Mouse (Mus musculus): ENCODE data around the gene Rsc1a1.

GRCm38 (mm10) chr4:141679016-141679415, 6.4 kb downstream of the Rsc1a1 start:
- TF ChIP-seq CTCF (IDR thresholded peaks at IDR 0.05): no peak
- TF ChIP-seq EP300 (IDR thresholded peaks at IDR 0.05; ENCODE audit: insufficient read depth, low read depth, low read length): no peak

Data from heart, adult 2 months (tissue).